Mouse (Mus musculus) c-Kit-positive CD71-positive TER-119-positive erythroid progenitor cells, embryonic 14.5 days (primary cell): ENCODE measurements around the gene Mical1.

Source experiments
- DNase-seq: peaks from one replicate; pipeline ENCODE4 v3.0.0-alpha.2; 2013; ENCODE audit warnings: low spot score

The Mical1 gene

DNA sequence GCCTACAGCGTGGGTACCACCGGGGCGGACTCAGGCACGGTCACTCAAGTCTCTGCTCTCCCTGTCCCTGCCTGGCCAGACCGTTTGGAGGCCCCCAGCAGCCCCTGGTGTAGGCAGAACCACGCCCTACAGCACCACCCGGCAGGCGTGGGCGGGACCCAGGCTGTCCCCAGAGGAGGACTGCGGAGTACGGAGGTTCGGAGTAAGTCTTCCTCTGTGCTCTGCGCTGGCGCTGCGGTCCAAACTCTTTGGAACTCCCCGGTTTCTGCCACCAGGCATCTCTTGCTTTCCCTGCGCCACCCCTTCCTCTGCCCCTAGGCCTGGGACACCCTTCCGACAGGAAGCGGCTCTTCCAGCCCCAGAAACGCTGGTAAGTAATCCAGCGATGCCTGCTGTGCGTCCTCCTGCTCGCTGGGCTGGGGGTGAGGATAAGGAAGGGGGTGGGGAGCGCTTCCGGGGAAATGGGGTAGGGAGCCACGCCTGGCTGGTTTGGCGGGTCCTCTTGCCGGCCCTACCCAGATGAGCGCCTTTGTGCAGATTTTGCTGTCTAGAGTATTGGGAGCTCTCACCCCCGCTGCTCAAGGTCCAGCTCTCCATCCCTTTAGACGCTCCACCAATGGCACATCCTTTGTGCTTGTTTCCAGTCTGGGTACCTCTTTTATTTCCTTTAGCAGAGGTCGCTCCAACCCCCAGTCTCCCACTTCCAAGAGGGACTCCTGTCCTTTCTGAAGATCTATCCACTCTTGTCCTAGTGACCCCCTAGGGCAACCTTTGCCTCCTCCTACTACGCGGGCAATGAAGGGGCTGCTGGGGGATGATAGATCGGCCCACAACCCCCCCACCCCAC is at the start of gene Mical1:
Mical1 (plus strand) TSS at position 144 of the 847 bp plus-strand sequence.
- peak; percentile 64 for DNase-seq

DNA sequence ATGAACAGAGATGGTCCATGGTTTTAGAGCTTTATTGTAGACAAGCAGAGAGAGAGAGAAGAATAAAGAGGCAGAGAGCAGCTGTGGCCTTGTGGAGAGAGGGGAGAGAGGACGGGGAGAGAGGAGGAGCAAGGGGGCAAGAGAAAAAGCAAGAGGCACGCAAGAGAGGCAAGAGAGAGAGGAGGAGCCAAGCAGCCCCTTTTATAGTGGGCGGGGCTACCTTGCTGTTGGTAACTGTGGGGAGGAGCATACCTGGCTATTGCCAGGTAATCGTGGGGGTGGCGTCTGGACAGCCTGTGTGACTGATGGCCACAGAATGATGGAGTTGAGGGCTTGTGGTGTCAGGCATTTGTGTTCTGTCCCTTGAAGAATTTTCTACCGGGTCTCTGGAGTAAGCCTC is 49.7 kb upstream of the Mical1 start:
- no peak for DNase-seq

DNA sequence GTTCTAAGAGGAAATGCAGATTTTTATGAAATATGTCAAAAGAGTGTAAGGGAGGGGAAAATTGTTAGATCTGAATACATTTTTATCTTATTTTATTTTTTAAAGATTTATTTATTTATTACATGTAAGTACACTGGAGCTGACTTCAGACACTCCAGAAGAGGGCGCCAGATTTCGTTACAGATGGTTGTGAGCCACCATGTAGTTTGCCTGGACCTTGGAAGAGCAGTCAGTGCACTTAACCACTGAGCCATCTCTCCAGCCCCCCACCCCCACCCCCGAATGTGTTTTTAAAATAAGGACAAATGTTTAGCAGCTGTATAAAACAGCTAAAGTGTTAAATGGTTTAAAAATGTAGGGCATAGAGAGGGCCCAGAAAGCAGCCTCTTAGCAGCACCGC is 41.5 kb upstream of the Mical1 start:
- DNase-seq, result no peak

DNA sequence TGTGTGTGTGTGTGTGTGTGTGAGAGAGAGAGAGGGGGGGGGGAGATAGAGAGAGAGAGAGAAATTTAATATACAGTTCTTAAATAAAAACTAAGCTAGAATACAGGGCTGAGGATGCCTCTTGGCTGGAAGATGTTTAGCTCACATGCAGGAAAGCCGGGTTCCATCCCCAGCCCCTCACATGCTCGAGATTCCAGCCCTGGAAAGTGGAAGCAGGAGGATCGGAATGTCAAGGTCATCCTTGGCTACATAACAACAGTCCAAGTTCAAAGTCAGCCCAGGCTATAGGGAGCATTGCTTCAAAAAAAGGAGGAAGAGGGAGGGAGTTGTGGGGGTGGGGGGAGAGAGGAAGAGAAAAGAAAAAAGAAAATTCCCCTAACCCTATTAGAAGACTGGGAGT is 41.0 kb upstream of the Mical1 start:
- no peak for DNase-seq

DNA sequence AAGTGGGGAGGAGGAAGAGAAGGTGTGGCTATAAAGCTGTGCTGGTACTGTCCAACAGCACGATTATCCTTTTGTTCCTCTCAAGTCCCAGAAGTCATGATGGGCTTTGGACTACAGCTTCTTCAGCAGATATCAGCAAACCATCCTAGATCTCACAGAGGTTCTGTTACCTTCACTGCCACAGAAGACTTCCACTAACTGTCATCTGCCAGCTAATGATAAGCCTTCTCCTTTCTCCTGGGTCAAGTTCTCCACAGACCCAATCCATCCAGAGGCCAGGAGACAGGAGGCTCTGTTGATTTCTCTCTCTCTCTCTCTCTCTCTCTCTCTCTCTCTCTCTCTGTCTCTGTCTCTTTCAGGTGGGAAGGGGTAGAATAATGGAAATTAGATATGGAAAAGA is 27.9 kb upstream of the Mical1 start:
- peak; percentile 20 for DNase-seq

DNA sequence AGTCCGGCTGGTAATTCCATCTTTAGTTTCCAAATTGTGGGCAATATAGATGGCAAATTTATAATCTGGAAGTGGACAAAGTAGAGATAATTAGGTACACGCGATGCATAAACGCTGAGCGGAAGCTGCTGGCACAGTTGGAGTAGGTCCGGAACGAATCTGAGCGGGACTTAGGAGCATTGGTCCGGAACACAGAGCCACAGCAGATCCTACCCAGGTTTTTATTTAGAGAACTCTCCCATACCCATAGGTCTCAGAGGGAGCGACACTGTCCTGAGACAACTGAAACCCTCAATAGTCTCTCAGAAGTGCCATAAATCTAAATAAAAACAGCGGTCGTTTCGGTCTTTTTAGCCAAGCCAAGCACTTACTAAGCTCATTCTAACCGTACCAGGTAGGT is 26.4 kb upstream of the Mical1 start:
- no peak for DNase-seq

DNA sequence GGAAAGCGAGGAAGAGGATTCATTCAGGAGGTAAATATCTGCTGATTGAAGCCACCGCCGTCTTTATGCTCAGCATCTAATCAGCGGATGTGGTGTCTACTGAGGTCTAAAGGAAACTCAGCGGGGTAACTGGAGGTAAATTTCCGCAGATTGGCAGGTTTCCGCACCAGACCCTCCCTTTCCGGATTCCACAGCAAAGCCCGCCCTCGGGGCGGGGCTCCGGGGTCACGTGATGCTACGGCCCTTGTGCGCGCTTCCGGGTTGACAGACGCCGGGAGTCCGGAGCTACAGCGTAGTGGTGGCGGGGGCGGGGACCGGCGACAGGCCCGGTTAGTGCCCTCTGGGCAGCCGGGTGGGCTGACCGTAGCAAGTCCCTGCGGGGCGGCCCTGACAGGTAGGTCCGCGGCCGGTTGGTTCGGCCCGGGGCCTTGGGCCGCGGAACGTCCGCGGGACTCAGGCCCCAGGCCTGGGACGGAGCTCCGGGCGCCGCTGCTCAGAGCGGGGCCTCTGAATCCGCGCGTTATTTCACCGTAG is 25.9 kb upstream of the Mical1 start, which contains the start of gene Zbtb24:
Zbtb24 (plus strand) TSS at position 247 of the 534 bp plus-strand sequence.
- DNase-seq, result peak; percentile 98

DNA sequence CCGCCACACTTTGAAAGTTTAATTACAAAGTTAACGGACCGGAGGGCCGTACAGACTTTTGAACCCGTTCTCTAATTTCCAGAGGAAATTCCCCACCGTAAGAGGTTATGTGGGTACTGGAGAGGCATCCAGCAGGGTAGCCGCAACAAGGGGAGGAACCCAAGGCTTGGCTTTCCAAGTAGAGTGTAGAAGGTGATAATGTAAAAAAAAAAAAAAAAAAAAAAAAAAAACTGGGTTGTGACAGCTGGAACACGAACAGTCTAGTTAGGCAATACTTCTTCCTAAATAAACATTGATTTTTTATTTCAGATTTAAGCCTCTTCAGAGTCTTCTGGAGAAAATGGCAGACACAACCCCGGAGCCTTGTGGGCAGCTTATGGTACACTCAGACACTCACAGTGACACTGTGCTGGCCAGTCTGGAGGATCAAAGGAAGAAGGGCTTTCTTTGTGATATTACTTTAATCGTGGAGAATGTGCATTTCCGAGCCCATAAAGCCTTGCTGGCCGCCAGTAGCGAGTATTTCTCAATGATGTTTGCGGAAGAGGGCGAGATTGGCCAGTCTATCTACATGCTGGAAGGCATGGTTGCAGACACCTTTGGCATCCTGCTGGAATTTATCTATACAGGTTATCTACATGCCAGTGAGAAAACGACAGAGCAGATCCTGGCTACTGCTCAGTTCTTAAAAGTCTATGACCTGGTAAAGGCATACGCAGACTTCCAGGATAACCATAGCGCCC is 25.2 kb upstream of the Mical1 start:
- DNase-seq, result no peak

DNA sequence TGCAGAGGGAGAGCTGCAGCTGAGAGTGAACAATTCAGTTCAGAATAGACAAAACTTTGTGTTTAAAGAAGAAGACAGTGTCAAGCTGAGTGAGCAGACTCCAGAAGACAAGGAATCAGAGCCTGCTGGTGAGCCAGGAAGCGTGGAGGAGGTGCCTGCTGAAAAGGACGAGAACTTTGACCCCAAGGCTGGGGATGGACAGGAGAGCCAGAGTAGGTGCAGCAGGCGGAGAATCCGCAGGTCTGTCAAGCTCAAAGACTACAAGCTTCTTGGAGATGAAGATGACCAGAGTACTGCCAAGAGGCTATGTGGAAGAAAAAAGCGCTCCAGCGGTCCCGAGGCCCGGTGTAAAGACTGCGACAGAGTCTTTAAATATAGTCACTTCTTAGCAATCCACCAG is 24.5 kb upstream of the Mical1 start:
- no peak for DNase-seq

DNA sequence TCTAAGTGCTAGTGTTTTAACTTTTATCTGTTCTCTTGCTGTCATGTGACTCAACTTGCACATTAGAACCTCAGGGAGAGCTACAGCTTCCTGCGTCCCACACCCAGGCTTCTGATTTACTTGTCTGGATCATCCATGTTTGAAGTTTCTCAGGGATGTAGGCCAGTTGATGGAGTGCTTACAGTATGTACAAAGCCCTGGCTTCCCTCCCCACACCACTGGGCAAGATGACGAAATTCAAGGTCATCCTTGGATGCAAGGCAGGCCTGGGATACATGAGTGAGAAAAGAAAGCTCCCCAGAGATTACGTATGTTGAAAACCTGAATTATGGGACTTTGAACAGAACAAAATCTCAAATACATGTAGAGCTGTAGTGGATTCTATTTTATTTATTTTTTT is 23.3 kb upstream of the Mical1 start:
- DNase-seq, result no peak

DNA sequence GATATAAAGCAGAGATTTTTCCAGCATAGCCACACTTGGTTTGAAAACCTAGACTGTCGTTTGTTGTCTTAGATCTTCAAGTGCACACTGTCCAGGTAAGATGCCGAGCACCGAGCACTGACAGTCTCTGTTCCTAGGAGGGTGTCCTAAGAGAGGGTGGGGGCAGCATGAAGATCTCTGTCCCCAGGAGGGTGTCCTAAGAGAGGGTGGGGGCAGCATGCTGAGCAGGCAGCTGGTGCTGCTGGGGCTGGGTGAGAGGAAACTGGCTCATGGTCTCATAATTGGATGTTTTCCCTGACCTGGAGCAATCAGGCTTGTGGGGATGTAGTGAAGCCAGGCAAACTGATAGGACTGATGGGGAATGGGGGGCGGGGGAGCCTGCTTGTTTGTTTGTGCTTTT is 16.1 kb upstream of the Mical1 start:
- DNase-seq, result no peak

DNA sequence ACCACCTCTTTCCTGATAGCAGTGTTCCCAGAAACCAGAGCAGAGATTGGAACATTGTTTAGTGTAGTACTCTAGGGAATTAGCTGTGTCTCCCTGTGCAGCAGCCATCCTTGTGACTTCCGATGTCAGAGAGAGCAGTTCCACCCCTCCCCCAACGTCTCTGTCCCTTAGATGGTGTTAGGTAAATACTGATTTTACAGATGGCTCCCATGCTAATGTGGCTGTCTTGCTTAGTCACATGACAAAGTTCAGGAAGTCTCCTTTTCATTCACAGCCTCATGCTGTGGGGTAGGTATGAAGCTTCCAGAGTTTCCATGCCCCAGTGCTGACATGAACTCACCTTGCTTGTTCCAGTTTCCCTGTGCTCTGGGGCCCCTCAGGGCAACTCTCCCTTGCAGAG is 15.6 kb upstream of the Mical1 start:
- no peak for DNase-seq

DNA sequence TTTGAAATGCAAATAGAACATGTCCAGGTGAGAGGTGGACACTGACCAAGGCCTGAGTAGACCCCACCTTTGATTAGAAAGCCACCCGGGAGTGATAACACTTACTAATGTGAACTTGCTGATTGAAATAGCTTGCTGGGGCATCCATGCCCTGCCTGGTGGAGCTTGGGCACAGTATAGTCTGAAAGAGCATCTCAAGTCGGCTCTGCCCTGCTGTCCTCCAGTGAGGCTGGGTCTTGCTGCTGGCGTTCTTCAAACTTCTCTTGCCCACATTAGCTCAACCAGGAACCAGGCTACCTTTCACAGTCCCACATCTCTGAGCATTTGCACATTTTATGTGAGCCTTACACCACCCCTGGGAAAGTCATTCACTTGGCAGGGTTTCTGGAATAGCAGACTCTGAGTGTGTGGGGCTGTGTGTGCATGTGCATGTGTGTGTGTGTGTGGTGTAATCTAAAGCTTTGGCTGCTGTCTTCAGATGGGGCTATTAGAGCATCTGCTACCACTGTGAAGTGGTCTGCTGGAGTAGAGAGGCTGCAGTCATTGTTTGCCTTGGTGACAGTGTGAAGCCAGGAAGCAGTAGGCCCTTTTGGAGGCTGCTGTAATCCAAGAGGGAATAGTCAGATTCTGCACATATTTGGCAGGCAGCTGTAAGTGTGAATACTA is 14.9 kb upstream of the Mical1 start:
- DNase-seq, result no peak

DNA sequence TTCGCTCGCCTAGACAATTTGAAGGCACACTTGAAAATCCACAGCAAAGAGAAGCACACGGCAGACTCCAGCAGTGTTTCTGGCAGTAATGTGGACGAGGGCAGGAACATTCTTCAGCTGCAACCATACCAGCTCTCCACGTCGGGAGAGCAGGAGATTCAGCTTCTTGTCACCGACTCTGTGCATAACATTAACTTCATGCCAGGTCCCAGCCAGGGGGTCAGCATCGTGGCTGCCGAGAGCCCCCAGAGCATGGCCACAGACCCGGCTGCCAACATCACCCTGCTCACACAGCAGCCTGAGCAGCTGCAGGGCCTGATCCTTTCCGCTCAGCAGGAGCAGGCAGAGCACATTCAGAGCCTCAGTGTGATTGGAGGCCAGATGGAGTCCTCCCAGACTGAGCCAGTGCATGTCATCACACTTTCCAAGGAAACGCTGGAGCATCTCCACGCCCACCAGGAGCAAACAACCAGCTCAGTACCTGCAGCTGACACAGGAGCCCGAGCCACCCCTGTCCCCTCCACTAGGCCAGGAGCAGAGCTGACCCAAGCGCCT is 11.6 kb upstream of the Mical1 start:
- no peak for DNase-seq

DNA sequence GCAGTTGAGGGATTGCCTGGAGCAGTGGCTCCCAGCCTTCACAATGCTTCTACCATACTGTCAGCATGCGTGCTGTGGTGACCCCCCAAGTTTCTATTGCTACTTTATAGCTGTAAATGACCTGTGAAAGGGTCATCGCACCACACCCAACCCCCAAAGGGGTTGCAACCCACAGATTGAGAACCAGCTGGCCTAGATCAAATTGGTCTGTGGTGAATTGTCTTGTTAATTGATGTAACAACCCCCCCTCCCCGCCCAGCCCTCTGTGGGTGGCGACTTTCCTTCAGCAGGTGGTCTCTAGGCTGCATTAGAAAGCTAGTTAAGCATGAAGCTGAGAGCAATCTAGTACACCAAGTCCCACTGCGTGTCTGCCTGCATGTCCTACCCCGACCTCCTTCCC is 8.8 kb upstream of the Mical1 start:
- no peak for DNase-seq

DNA sequence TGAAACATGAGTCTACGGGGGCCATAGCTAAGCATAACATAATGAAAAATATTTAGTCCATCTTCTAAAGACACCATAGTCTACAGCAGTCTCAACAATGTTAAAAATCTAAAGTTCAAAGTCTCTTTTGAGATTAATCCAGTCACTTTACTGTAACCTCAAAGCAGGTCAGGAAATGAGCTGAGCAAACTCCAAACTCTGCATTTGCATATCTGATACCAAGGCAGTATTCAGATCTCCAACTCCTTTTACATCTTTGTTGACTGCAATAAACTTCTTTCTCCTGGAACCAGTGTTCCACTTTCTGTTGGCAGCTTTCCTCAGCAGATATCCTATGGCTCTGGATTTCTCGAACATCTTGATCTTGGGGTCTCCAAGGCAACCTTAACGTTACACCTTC is 5.4 kb upstream of the Mical1 start:
- DNase-seq, result no peak

DNA sequence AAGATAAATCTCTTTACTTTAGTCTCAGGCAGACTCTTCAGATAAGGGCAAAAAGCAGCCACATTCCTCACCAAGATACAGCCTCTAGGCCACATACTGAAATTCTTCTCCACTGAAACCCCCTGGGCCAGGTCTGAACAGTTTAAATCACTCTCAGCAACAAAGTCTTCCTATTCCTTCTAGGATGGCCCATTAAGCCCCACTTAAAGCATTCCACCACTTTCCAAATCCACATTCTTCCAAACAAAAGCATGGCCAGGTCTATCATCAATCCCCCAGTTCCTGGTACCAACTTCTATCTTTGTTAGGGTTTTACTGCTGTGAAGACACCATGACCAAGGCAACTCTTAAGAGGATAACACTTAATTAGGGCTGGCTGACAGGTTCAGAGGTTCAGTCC is 3.6 kb upstream of the Mical1 start:
- DNase-seq, result no peak

DNA sequence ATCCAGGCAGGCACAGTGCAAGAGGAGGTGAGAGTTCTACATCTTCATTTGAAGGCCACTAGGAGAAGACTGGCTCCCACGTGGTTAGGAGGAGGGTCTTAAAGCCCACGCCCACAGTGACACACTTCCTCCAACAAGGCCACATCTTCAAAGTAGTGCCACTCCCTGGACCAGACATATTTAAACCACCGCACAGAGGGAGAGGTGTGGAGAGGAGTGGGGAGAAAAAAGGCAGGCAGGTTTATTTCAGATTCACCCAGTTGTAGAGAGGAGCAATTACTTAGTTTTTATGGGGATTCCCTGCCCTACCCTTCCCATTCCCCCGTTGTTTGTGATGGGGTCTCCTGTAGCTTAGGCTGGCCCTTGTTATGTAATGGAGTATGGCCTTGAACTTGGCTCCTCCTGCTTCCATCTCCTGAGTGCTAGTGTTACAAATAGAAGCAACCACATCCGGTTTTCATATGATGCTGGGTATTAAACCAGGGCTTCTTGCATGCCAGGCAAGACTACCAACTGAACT is 3.1 kb upstream of the Mical1 start:
- DNase-seq, result no peak

DNA sequence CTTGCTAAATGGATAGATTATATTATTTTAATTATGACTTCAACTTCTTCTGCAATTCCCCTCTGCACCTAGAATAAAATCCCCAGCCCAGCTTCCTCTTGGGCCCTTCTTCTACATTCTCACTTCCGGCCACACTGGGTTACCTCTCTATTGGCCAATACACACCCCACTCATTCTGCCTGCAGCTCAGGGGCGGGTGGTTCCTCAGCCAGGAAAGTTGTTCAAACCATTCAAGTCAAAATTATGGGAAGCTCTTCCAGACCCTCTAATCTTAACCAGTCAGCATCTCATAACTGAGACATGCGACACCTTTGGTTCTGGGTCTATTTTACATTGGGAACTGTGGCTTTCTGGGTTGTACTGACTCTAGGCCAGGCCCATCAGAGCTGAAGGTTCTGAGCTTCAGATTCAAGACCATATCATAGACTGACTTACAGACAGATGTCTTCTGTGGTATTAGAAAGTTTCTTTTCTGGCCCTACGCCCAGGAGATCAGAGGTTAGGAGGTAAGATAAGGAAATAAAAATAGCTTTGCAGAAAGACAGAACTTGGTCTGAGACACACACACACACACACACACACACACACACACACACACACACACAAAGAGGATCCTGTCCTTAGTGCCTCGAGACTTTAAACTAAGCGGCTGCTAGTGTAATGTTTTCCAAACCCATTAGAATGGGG is 2.2 kb upstream of the Mical1 start:
- DNase-seq, result no peak

DNA sequence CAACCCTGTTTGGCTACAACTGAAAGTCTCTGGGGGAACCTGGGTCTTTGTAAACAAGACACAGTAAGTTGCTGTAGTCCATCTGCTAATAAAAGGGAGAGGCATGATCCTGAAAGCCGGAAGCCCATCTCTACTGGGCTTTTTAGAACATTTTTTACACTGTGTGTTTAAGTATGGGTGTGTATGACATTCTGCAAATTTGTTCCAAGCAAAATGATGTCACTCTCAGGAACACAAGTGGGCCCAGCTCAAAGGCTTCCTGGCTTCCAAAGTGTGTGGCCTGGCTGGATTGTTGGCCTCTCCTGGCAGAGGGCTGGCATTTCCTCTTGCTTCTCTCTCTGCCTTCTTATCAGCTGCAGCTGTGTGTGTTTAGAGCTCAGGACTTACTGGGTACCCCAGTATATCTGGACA is 1.1 kb upstream of the Mical1 start:
- DNase-seq, result no peak

DNA sequence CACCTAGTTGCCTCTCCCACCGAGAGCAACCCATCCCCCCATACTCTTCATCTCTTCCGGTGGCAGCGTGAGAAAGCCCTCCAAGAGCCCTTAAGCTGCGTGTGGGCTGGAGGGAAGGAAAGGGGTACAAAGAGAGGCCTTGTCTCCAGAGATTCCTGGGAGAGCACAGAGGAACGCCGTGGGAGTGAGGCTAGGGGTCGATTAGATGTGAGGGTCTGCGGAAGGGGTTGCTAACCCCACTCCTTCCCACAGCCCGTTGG is 834 bp downstream of the Mical1 start:
- DNase-seq, result no peak
